Mouse (Mus musculus) ZHBTc4 (cell line): ENCODE results near the gene Gm21797.
"Not testable (repeated sequence)": the region's sequence is repeated elsewhere in the genome, so short reads cannot be mapped to it uniquely, and the experiment has no call there.

ENCODE experiments used
- DNase-seq: peaks from one replicate; pipeline ENCODE4 v3.0.0-alpha.2; 2011; ENCODE audit warnings: low read depth, low spot score

Gene Gm21797

GRCm38 (mm10) chrY:40775665-40776064 lies at the start of gene Gm21797:
TSS of gene Gm21797 (minus strand) at chrY:40775765.
- not testable (repeated sequence) for DNase-seq

GRCm38 (mm10) chrY:40804614-40805013 lies 29.0 kb upstream of the Gm21797 start, which contains the start of gene Gm20795:
TSS of gene Gm20795 (plus strand) at chrY:40804914.
- DNase-seq: not testable (repeated sequence)
